Mouse (Mus musculus) spleen, adult 2 months (tissue): ENCODE measurements around the gene Tanc1.

Experiments used
- CTCF ChIP-seq: fragments of 200-500 bp; IDR thresholded peaks from 2 replicates; pipeline ENCODE4 v1.5.1; 2011; ENCODE audit warnings: mild to moderate bottlenecking, inconsistent platforms; ENCODE audit not compliant: insufficient read depth, insufficient read length, insufficient replicate concordance; ENCODE audit errors: extremely low read depth
- POLR2A ChIP-seq: fragments of 200-500 bp; IDR thresholded peaks from 2 replicates; pipeline ENCODE4 v1.6.1; 2011; ENCODE audit warnings: low read depth, low read length, inconsistent platforms

DNA sequence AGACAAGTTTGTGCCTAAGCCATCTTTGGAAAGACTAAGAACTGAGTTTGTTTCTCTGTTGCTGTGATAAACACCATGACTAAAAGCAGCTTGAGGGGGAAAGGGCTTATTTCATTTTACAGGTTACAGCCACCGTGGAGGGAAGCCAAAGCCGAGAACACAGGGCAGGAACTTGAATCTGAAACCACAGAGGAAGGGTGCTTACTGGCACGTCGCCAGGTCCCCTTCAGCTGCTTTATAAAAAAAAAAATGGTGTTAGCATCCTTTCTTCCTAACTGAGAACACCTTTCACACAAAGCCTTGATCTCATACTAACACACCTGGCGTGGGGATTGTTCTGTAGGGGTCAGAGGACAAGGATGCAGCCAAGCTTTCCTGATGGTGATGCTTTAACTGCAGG lies 19.6 kb downstream of the Tanc1 start:
- TF ChIP-seq CTCF (no peak), POLR2A (no peak)
